Mouse (Mus musculus): ENCODE measurements at regions not wholly inside any gene's neighbourhood (a gene's known extent, or its start where the extent isn't known, plus 50 kb on each side); places are given as distances from the start of the nearest gene placed in this dataset.

DNA sequence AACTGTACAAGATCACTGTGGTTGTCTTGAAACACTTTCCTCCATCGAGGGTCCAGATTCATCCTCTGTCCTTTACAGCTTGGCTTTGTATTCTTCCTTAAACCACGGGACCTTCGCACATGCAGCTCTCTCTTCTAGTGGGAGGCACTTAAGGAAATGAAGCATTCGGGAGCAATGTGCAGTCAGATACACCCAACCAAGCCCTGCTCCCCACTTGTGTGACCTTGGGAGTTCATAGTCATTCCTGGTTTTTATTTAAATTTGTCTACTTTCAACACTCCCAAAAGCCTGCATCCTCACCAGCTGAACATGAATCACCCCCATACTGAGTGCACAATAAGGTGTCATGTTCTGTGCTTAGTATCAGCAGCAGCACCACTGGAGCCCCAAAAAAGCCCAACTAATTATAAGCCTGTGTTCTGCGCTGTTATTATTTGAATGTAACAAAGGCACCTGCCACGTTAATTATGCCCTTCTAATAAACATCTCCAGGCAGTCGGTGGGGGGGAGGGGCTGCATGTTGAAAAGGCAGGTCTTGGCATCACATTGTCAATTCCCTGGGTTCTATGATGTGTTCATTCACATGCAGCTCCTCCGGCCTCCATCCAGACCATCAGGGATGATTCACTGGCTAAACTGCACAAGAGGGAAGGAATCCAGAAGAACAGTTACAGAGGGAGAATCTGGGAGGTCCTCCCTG lies 524.6 kb downstream of the 1810013L24Rik start:
- Histone ChIP-seq H3K4me3 (ENCODE audit: low read length) (no peak overlapping the region), H3K36me3 (ENCODE audit: control insufficient read depth, insufficient read depth, low read length) (no peaks in the 10 kb centered on the region), H3K9me3 (ENCODE audit: control insufficient read depth, low read length) (no peaks in the 10 kb centered on the region), H3K4me2 (ENCODE audit: low read length) (no peak overlapping the region), H3K27me3 (replicated peaks; ENCODE audit: control insufficient read depth, insufficient read depth, low read length) (no peaks in the 10 kb centered on the region), H3K4me1 (ENCODE audit: control insufficient read depth, insufficient read depth, low read depth, low read length) (no peaks in the 10 kb centered on the region), H3K27ac (ENCODE audit: low read depth, low read length) (no peak overlapping the region), H3K9ac (ENCODE audit: low read depth, low read length) (no peak overlapping the region)
- ATAC-seq, result no peak
- WGBS, result 62% methylated on average over 8 of the region's 8 CpGs

DNA sequence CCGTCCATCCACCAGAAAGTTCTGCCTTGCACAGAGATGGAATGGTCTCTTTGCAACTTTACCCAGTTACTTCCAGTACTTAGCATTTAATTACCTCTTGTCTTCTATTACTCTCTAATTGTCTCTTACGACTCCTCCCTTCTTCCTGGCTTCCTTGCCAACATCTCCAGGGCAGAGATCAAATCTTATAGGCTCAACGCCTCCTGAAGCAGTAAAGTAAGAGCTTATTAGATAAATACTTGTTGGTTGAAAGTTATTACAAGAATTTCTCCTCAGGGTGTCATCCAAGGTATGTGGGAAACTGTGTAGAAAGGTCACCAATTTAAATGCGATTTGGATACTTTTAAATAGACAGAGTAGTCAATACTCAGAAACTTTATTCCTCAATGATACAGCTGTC lies 528.8 kb downstream of the 1810013L24Rik start:
- Histone ChIP-seq H3K4me2 (ENCODE audit: low read length) (no peak overlapping the region), H3K27me3 (replicated peaks; ENCODE audit: control insufficient read depth, insufficient read depth, low read length) (no peaks in the 10 kb centered on the region), H3K36me3 (ENCODE audit: control insufficient read depth, insufficient read depth, low read length) (no peaks in the 10 kb centered on the region), H3K4me3 (ENCODE audit: low read length) (no peak overlapping the region), H3K9me3 (ENCODE audit: control insufficient read depth, low read length) (no peaks in the 10 kb centered on the region), H3K4me1 (ENCODE audit: control insufficient read depth, insufficient read depth, low read depth, low read length) (no peaks in the 10 kb centered on the region), H3K27ac (ENCODE audit: low read depth, low read length) (no peak overlapping the region), H3K9ac (ENCODE audit: low read depth, low read length) (no peak overlapping the region)
- 78% methylated on average over 4 of the region's 4 CpGs for WGBS
- no peak for ATAC-seq

DNA sequence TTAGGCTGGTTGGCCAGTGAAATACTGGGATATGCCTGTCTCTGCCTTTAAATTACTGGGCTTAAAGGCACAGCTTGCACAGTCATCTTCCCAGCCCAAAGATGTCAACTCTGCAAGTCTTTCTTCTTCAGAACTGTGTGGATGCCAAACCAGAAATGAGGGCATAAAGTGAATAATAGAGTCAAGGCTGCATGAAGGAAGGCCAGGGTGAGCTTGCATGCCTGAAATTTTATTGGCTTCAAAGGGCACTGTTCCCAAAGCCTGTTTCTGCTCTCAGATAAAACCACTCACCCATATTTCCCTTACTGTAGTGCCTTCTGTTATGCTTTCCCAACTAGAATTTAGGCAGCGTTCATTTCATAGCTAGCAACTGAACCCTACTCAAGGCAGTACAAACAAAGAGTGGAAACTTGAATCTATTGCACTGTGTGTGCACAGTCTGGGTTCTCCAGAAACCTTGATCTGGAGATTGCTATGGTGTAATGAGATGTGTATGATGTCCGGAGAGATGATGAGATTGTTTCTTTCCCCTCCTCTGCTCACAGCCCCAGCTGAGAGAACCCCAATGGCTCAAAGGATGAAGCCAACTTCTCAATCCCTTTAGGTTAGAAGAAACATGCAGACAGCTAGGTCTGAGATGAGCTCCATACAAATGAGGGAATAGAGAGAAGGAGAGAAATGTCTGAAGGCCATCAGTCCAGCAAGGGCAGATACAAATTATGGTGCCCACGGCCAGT lies 529.7 kb downstream of the 1810013L24Rik start:
- H3K9ac ChIP-seq (ENCODE audit: low read depth, low read length), result no peak overlapping the region
- no peaks in the 10 kb centered on the region for H3K4me1 ChIP-seq (ENCODE audit: control insufficient read depth, insufficient read depth, low read depth, low read length)
- ATAC-seq, result no peak
- no peak overlapping the region for H3K4me2 ChIP-seq (ENCODE audit: low read length)
- no peak overlapping the region for H3K4me3 ChIP-seq (ENCODE audit: low read length)
- 93% methylated on average over 3 of the region's 3 CpGs for WGBS
- H3K27me3 ChIP-seq (replicated peaks; ENCODE audit: control insufficient read depth, insufficient read depth, low read length), result no peaks in the 10 kb centered on the region
- no peaks in the 10 kb centered on the region for H3K9me3 ChIP-seq (ENCODE audit: control insufficient read depth, low read length)
- H3K27ac ChIP-seq (ENCODE audit: low read depth, low read length), result no peak overlapping the region
- H3K36me3 ChIP-seq (ENCODE audit: control insufficient read depth, insufficient read depth, low read length), result no peaks in the 10 kb centered on the region

DNA sequence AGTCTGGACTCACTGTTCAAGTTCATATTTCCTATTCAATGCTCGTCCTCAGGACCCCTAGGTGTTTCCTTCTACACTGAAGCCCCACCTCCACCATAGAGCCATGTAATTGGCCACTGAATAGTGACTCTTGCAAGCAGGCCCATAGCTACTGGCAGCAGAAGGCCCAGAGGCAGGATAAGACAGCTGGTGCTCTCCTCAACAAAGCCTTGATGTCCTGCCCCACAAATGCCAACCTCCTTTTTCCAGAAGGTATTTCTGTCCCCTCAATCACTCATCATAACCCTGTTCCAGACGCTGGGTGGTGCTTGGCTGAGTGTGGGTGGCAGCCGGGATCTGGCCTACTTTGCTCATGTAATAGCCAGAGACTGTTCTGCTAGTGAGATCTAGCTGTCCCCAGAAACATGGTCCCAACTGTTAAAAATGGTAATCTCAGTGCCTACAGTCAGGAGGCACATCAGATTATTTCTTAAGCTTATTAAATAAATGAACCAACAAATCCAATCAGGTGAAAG lies 530.9 kb downstream of the 1810013L24Rik start:
- no peak overlapping the region for H3K9ac ChIP-seq (ENCODE audit: low read depth, low read length)
- H3K4me3 ChIP-seq (ENCODE audit: low read length), result no peak overlapping the region
- no peak for ATAC-seq
- no peaks in the 10 kb centered on the region for H3K27me3 ChIP-seq (replicated peaks; ENCODE audit: control insufficient read depth, insufficient read depth, low read length)
- H3K36me3 ChIP-seq (ENCODE audit: control insufficient read depth, insufficient read depth, low read length), result no peaks in the 10 kb centered on the region
- no peak overlapping the region for H3K27ac ChIP-seq (ENCODE audit: low read depth, low read length)
- no peak overlapping the region for H3K4me2 ChIP-seq (ENCODE audit: low read length)
- H3K9me3 ChIP-seq (ENCODE audit: control insufficient read depth, low read length), result no peaks in the 10 kb centered on the region
- H3K4me1 ChIP-seq (ENCODE audit: control insufficient read depth, insufficient read depth, low read depth, low read length), result no peaks in the 10 kb centered on the region
- WGBS, result 84% methylated on average over 3 of the region's 3 CpGs

DNA sequence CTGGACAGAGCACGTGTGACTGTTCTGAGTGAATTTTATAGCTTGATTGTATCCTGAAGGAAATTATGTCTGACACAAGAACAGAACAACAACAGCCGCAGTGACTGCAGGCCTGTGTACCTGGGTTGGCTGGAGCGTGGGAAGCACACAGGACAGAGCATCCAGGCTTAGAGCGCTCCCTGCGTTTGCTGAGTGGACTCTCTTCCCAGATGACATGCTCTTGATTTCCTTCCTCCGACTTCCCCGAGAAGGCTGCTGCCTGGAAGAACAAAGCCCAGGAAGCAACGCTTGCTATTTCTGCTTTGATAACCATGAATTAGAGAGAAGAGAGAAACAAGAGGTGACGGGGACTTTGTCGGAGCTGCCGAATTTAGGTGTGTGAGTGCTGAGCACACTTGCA lies 532.2 kb downstream of the 1810013L24Rik start:
- no peaks in the 10 kb centered on the region for H3K27me3 ChIP-seq (replicated peaks; ENCODE audit: control insufficient read depth, insufficient read depth, low read length)
- no peaks in the 10 kb centered on the region for H3K4me1 ChIP-seq (ENCODE audit: control insufficient read depth, insufficient read depth, low read depth, low read length)
- WGBS, result 52% methylated on average over 11 of the region's 11 CpGs
- ATAC-seq, result no peak
- no peak overlapping the region for H3K27ac ChIP-seq (ENCODE audit: low read depth, low read length)
- no peaks in the 10 kb centered on the region for H3K36me3 ChIP-seq (ENCODE audit: control insufficient read depth, insufficient read depth, low read length)
- no peaks in the 10 kb centered on the region for H3K9me3 ChIP-seq (ENCODE audit: control insufficient read depth, low read length)
- no peak overlapping the region for H3K4me3 ChIP-seq (ENCODE audit: low read length)
- H3K9ac ChIP-seq (ENCODE audit: low read depth, low read length), result no peak overlapping the region
- no peak overlapping the region for H3K4me2 ChIP-seq (ENCODE audit: low read length)

DNA sequence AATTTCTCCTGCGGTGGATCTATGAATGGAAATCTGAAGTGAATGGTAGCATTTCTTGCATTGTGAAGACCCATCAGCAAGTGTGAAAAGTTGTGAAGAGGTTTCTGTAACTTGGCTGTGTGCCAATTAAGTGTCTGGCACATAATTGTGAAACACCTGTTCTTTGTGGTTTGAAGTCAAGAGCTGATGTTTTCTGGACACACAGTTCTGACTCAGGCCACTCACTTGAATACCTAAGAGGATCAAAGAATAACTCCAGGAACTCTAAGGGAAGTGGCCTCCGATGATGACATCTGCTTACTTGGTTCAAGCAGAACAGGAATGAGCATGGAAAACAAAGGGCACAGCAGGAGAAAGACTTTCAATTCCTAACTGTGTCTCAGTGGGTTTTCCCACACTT lies 534.2 kb downstream of the 1810013L24Rik start:
- Histone ChIP-seq H3K4me2 (ENCODE audit: low read length) (no peak overlapping the region), H3K4me3 (ENCODE audit: low read length) (no peak overlapping the region), H3K36me3 (ENCODE audit: control insufficient read depth, insufficient read depth, low read length) (no peaks in the 10 kb centered on the region), H3K27ac (ENCODE audit: low read depth, low read length) (no peak overlapping the region), H3K9ac (ENCODE audit: low read depth, low read length) (no peak overlapping the region), H3K9me3 (ENCODE audit: control insufficient read depth, low read length) (no peaks in the 10 kb centered on the region), H3K4me1 (ENCODE audit: control insufficient read depth, insufficient read depth, low read depth, low read length) (no peaks in the 10 kb centered on the region), H3K27me3 (replicated peaks; ENCODE audit: control insufficient read depth, insufficient read depth, low read length) (no peaks in the 10 kb centered on the region)
- WGBS, result 54% methylated on average over 2 of the region's 2 CpGs
- no peak for ATAC-seq

DNA sequence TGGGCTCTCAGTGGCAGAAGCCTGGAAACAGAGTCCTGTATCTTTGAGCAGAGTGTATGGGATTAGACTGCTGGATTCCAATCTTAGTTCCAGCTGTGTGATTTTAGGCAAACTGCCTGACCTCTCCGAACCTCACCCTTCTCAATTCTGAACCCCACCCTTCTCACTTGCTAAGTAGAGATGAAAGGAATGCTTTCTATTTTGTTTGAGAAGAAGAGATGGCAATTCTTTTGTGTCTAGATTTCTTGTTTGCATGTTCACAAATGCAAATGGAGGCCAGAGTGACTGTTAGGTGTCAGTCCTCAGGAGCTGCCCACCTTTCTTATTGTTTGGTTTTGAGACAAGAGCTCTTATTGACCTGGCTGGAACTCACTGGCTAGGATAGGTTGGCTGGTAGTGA lies 561.1 kb downstream of the 1810013L24Rik start:
- Histone ChIP-seq H3K9ac (ENCODE audit: low read depth, low read length) (no peak overlapping the region), H3K4me3 (ENCODE audit: low read length) (no peak overlapping the region), H3K4me1 (ENCODE audit: control insufficient read depth, insufficient read depth, low read depth, low read length) (no peaks in the 10 kb centered on the region), H3K4me2 (ENCODE audit: low read length) (no peak overlapping the region), H3K27ac (ENCODE audit: low read depth, low read length) (no peak overlapping the region), H3K9me3 (ENCODE audit: control insufficient read depth, low read length) (no peaks in the 10 kb centered on the region), H3K27me3 (replicated peaks; ENCODE audit: control insufficient read depth, insufficient read depth, low read length) (no peaks in the 10 kb centered on the region), H3K36me3 (ENCODE audit: control insufficient read depth, insufficient read depth, low read length) (no peaks in the 10 kb centered on the region)
- no peak for ATAC-seq
- 50% methylated on average over 1 of the region's 1 CpGs for WGBS

DNA sequence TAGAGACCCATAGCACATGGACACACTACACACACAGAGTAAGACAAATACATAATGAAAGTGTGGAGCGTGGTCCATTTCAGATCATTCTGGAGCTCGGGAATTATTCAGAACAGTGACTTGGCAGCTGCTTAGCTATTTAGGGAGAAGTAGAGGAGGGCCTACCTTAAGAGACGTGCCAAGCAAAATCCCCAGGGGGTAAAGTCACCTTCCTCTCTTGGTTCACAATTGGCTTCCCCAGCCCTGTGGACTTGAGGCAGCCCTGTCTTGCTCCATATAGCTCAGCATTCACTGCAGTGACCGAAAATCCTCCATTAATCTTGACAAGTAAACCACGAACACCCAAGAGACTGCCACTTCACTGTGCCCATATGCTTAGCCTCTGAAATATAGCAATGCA lies 574.8 kb downstream of the 1810013L24Rik start:
- Histone ChIP-seq H3K4me2 (ENCODE audit: low read length) (no peak overlapping the region), H3K27me3 (replicated peaks; ENCODE audit: control insufficient read depth, insufficient read depth, low read length) (no peaks in the 10 kb centered on the region), H3K4me3 (ENCODE audit: low read length) (no peak overlapping the region), H3K36me3 (ENCODE audit: control insufficient read depth, insufficient read depth, low read length) (no peaks in the 10 kb centered on the region), H3K27ac (ENCODE audit: low read depth, low read length) (no peak overlapping the region), H3K4me1 (ENCODE audit: control insufficient read depth, insufficient read depth, low read depth, low read length) (no peaks in the 10 kb centered on the region), H3K9ac (ENCODE audit: low read depth, low read length) (no peak overlapping the region), H3K9me3 (ENCODE audit: control insufficient read depth, low read length) (no peaks in the 10 kb centered on the region)
- no peak for ATAC-seq
- 73% methylated on average over 5 of the region's 5 CpGs for WGBS

DNA sequence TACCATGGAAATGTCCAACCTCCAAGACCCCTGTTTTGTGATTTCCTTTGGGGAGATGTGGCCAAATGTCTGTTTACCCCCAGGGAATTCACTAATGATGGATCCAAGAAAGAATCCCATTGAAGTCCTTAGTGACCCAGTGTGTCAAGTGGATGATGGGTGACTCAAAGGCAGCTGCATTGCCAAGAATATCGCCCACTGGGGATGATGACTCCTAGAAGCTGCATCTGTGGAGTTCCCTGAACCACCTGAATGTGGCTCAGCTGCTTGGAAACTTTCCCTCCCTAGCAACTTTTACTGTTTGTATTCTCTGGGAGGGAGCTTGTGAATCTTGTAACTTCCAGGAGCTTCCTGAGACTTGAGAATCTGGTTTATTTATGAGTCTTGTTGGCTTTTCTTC lies 578.3 kb downstream of the 1810013L24Rik start:
- H3K4me3 ChIP-seq (ENCODE audit: low read length), result no peak overlapping the region
- no peaks in the 10 kb centered on the region for H3K27me3 ChIP-seq (replicated peaks; ENCODE audit: control insufficient read depth, insufficient read depth, low read length)
- no peak overlapping the region for H3K9ac ChIP-seq (ENCODE audit: low read depth, low read length)
- ATAC-seq, result no peak
- H3K4me1 ChIP-seq (ENCODE audit: control insufficient read depth, insufficient read depth, low read depth, low read length), result no peaks in the 10 kb centered on the region
- WGBS, result 94% methylated on average over 1 of the region's 1 CpGs
- no peak overlapping the region for H3K27ac ChIP-seq (ENCODE audit: low read depth, low read length)
- H3K4me2 ChIP-seq (ENCODE audit: low read length), result no peak overlapping the region
- no peaks in the 10 kb centered on the region for H3K9me3 ChIP-seq (ENCODE audit: control insufficient read depth, low read length)
- no peaks in the 10 kb centered on the region for H3K36me3 ChIP-seq (ENCODE audit: control insufficient read depth, insufficient read depth, low read length)

Measured in hindbrain, embryonic 16.5 days (tissue).